Mouse (Mus musculus) fibroblast of lung, adult 2 months (primary cell): Measurements from ENCODE around the gene Zfp410.
"Not testable (repeated sequence)": the region's sequence is repeated elsewhere in the genome, so short reads cannot be mapped to it uniquely, and the experiment has no call there.

Experiments
- DNase-seq: peaks from one replicate; pipeline ENCODE4 v3.0.0-alpha.2; 2011; ENCODE audit warnings: low read depth

Zfp410 gene

GRCm38 (mm10) chr12:84316721-84317621 lies at the start of gene Zfp410:
Gene Zfp410 (plus strand): TSS chr12:84316852.
- peak; percentile 68 for DNase-seq

GRCm38 (mm10) chr12:84267264-84267663 lies 49.4 kb upstream of the Zfp410 start:
- no peak for DNase-seq

GRCm38 (mm10) chr12:84273366-84273765 lies 43.3 kb upstream of the Zfp410 start:
- no peak for DNase-seq

DNA sequence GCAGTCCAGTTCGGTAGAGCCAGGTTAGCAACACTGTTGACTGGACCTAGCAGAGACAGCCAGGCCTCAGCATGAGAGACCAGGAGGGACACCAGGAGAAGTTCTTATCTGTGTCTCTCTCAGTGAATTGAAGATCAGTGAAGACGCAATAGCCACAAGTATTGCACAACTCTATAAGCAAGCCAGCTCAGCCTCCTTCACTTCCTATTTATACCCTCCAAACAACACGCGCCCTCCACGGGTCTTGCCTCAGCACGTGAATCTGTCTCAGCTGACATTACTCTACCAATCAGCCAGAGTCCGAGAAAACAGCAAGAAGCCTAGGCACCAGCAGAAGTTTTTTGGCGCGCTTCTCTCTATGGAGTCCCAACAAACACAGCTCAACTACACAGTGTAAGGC lies 41.4 kb upstream of the Zfp410 start:
- no peak for DNase-seq

GRCm38 (mm10) chr12:84276288-84276687 lies 40.4 kb upstream of the Zfp410 start:
- peak; percentile 6 for DNase-seq

- DNase-seq = no peak
Measured at GRCm38 (mm10) chr12:84276799-84277198, 39.9 kb upstream of the Zfp410 start.

GRCm38 (mm10) chr12:84277832-84278231 lies 38.8 kb upstream of the Zfp410 start:
- no peak for DNase-seq

DNA sequence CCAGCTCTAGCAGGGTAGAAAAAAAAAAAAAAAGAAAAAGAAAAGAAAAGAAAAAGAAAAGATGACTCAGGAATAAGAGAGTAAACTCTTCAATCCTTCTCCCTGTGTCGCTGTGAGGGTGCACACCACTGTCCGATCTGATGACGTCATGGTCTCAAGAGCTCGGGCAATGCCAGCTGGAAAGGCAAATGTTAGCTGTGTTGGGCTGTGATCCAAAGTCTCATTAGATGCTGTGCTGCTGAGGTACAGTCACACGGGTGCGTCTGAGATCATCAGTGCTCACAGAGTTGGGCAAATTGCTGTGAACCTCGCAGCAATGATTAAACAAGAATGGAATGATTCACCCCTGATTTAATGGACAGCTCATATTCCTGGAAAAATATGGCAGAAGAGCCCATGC lies 37.8 kb upstream of the Zfp410 start:
- DNase-seq = peak; percentile 51

- DNase-seq = no peak
Measured at GRCm38 (mm10) chr12:84284391-84284790, 32.3 kb upstream of the Zfp410 start.

GRCm38 (mm10) chr12:84284885-84285592 lies 31.6 kb upstream of the Zfp410 start, which contains the start of gene Ptgr2:
Gene Ptgr2 (plus strand): TSS chr12:84285232.
- DNase-seq = peak; percentile 90

DNA sequence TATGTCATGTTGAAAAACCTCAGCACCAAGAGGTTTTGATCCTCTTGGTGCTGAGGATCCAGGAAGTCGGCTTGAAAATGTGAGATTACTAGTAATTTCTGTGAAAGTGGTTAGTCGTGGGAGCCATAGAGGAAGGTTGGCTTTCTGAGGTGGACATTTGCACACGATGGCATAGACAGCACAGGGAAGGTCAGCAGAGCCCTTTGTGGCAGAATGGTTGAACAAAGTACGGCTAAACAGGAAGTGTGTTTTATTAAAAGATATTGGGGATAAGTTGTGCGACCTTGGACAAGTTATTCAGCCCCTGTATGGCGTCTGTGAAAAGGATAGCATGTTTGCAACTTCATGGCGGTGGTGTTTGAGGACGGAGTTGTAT lies 31.1 kb upstream of the Zfp410 start:
- DNase-seq = no peak

GRCm38 (mm10) chr12:84288461-84288860 lies 28.2 kb upstream of the Zfp410 start:
- DNase-seq = peak; percentile 14

DNA sequence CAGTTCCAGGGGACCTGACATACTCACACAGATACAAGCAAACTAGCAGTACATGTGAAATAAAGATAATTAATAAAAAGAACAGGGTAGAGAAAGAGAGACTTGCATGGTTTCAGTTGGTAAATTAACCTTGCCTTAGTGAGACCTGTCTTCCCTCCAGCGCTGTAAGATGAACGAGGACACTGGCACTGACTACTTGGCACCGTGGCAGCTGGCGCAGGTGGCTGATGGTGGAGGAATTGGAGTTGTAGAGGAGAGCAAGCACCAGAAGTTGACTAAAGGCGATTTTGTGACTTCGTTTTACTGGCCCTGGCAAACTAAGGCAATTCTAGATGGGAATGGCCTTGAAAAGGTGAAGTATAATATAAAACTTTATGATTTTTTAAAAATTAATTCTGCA lies 18.8 kb upstream of the Zfp410 start:
- DNase-seq = no peak

DNA sequence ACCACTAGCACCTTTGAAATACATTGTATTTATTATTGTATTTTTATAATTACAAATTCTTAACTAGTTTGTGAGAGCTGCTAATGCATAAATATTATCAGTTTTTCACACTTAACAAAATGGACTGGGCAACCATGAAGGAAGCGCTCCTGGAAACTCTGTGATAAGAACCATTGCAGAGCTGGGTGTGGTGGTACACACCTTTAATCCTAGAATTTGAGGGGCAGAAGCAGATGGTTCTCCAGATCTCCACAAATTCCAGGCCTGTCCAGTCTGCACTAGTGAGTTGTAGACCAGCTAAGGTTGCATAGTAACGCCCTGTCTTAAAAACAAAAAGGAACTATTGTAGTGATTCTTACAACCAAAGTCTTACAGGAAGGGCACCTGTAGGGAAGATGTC lies 17.4 kb upstream of the Zfp410 start:
- no peak for DNase-seq

DNA sequence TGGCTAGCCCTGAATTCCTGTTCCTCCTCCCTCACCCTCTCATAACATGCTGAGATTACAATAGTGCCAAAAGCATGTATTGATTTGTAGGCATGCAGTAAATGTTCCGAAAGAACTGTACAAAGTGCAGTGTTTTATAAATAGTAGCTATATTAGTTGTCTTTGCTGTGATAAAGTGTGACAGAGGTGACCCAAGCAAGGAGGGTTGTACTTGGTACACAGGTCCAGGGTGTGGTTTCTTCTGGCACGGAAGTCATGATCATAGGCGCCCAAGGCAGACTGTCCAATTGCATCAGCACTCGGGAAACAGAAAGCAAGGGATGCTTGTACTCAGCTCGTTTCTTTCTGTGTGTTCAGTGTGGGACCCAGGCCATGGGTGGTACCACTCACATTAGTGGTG lies 12.6 kb upstream of the Zfp410 start:
- no peak for DNase-seq

DNA sequence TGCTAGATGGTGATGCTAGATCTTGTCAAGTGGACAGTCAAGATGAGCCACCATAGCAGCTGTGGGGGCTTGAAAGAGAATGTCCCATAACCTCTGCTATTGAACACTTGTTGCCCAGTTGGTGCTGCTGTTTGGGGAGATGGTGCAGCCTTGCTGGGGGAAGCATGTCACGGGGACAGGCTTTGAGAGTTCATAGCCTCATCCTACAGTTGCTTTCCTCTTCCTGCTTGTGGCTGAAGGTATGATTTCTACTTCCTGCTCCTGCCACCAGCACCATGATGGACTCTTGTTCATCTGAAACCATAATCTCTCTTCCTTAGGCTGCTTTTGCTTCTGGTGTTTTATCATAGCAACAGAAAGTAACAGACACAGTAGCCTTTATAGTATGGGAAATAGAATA lies 12.1 kb upstream of the Zfp410 start:
- no peak for DNase-seq

DNA sequence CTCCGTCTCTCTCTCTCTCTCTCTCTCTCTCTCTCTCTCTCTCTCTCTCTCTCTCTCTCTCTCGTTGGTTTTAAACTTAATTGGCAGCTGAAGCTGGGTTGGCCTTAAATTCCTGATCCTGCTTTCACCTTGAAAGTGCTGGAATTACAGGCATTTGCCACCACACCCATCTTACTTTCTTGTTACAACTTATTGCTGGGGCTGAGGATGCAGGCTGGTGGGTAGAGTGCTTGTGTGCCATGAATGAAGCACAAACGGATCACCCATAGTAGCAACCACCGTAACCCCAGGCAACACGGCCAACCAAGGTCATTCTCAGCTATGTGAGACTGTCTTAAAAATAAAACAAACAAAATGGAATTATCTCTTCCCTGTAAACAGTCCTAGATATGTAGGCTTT lies 5.3 kb upstream of the Zfp410 start:
- DNase-seq = no peak

DNA sequence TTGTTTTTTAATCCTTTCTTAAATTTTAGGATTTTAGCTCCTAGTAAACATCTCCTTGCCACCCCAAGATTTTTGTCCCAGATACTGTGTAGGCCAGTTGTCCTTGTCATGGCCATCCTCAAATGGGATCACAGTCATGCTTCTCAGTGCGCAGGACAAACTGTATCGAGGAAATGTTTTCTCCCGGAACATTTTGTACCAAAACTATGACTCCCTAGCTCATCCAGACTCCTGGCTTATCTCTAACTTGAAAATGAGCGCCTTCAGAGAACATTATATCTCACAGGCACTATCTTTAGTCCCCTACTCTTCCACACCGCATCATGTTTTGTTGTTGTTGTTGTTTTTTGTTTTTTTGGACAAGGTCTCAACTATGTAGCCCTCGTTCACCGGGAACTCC lies 646 bp upstream of the Zfp410 start:
- DNase-seq = no peak

- DNase-seq = no peak
Measured at GRCm38 (mm10) chr12:84327111-84327512, 10.5 kb downstream of the Zfp410 start.

DNA sequence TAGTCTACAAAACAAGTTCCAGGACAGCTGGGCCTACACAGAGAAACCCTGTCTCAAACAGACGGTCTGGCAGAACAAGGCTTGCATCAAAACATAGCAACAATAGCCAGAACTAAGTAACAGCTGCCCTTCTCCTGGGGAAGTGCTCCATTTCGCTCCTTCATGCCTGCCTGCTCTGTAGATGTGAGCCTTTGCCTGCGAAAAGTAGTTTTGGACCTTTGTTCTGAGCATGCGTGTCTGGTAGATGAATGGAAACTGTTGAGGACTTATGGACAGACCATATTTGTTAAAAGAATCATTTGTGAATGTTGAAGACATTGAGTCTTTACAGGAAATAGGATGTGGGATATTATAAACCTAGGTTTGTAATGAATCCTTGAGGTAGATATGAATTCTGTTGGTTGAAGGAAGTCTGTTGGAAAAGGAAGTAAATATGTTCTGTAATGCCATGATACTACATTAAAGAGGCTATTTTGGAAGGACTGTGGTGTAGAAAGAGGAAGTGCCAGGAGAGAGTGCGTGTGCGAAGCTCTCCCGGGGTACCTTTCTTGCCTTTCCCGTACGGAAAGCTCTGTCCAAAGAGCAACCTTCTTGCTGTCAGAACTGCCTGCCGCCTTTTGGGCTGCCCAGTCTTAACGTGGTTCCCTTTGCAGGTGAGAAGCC lies 20.4 kb downstream of the Zfp410 start:
- no peak for DNase-seq

DNA sequence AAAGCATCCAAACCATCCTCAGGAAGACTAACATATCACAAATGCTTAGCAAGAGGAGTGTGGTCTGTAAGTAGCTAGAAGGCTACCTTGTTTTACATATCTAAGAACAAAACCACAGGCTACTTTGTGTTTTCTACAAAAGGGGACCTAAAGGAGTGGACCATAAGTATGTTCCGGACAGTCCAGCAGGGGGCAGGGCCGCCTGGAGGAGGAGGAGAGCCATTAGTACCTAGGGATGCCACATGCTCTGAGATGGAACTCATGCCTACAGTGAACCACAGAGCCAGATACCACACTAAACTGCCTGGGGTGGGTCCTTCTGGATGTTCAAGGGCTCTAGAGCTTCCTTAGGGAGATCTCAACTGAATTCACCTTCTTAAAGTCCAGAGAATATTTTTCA lies 30.5 kb downstream of the Zfp410 start:
- no peak for DNase-seq

GRCm38 (mm10) chr12:84358699-84359098 lies 42.0 kb downstream of the Zfp410 start:
- DNase-seq = not testable (repeated sequence)
